Comparison of ENCODE assay signal across 15 mouse cellular contexts in genomic region chr10:117651587-117652377, GRCm38 (mm10). TPM values are rescaled to one million over a fixed set of nuclear protein-coding genes. Genes with fewer than 3 reads are reported as not detected.
DNase-seq lines count a peak whose midpoint lies in the region; ATAC-seq and TF ChIP-seq lines count a peak whose summit lies in the region.
"Had no signal": no experiment of that assay in that cellular context is flagged by ENCODE, and none has a peak within 500 bp of the region (broad histone marks: within the 10 kb centered on the region; RNA-seq: fewer than 3 reads in every experiment).

No protein-coding gene starts in this region.

- H3K9ac ChIP-seq in hindbrain, postnatal 0 days (replicated peaks; ENCODE audit: low read length) = no peak overlapping the region
- H3K9ac ChIP-seq: limb, embryonic 12.5 days; neural tube, embryonic 13.5 days had no signal

- H3K4me2 ChIP-seq in hindbrain, postnatal 0 days (ENCODE audit: low read depth, low read length) = no peak overlapping the region
- H3K4me2 ChIP-seq: limb, embryonic 12.5 days; neural tube, embryonic 13.5 days had no signal

- no peaks in the 10 kb centered on the region for H3K9me3 ChIP-seq in hindbrain, postnatal 0 days (ENCODE audit: low read length)
- no peaks in the 10 kb centered on the region for H3K9me3 ChIP-seq in hindbrain, embryonic 10.5 days
- H3K9me3 ChIP-seq: heart, embryonic 10.5 days; limb, embryonic 12.5 days; neural tube, embryonic 13.5 days had no signal

- no peak overlapping the region for H3K27ac ChIP-seq in hindbrain, postnatal 0 days
- H3K27ac ChIP-seq in hindbrain, embryonic 10.5 days = no peak overlapping the region
- H3K27ac ChIP-seq: heart, embryonic 10.5 days; limb, embryonic 12.5 days; macrophage; neural tube, embryonic 13.5 days had no signal

- H3K36me3 ChIP-seq in hindbrain, postnatal 0 days (ENCODE audit: insufficient read depth, low read length) = no peaks in the 10 kb centered on the region
- no peaks in the 10 kb centered on the region for H3K36me3 ChIP-seq in hindbrain, embryonic 10.5 days
- H3K36me3 ChIP-seq: heart, embryonic 10.5 days; limb, embryonic 12.5 days; neural tube, embryonic 13.5 days had no signal

- ATAC-seq in hindbrain, postnatal 0 days = peak; percentile 68; the same call in 1 of the 2 replicates
- peak; percentile 40 for ATAC-seq in CD4-positive, CD25-positive, alpha-beta regulatory T cell, adult 4 months
- ATAC-seq: midbrain, embryonic 16.5 days had no signal

- 52% methylated on average over 10 of the region's 10 CpGs for WGBS in hindbrain, postnatal 0 days
- 81% methylated on average over 10 of the region's 10 CpGs for WGBS in hindbrain, embryonic 10.5 days

- no peak for DNase-seq in hindbrain, postnatal 0 days (ENCODE audit: low spot score)
- DNase-seq in hindbrain, embryonic 10.5 days (ENCODE audit: low spot score) = no peak
- peak; percentile 75 for DNase-seq in induced T-regulatory cell, adult 2 months (ENCODE audit: low read depth)
- peak; percentile 77 for DNase-seq in thymus, postnatal 0 days (ENCODE audit: low spot score)
- DNase-seq in adrenal gland, postnatal 25 days = no peak
- no peak for DNase-seq in urinary bladder, postnatal 4 days (ENCODE audit: low spot score in 2 of 2)
- DNase-seq in adrenal gland, adult 18-20 months (ENCODE audit: low spot score in 2 of 2) = no peak
- DNase-seq: cerebellum, adult 18-20 months; kidney, adult 2 months had no signal

- H3K27me3 ChIP-seq in hindbrain, postnatal 0 days (ENCODE audit: insufficient read depth, low read length) = no peaks in the 10 kb centered on the region
- no peaks in the 10 kb centered on the region for H3K27me3 ChIP-seq in hindbrain, embryonic 10.5 days (ENCODE audit: insufficient read depth, poor library complexity, severe bottlenecking)
- H3K27me3 ChIP-seq: limb, embryonic 12.5 days; neural tube, embryonic 13.5 days had no signal

- no peak for TF ChIP-seq CTCF in hindbrain, postnatal 0 days (IDR thresholded peaks at IDR 0.05; ENCODE audit: low read depth)

- no peak overlapping the region for H3K4me3 ChIP-seq in hindbrain, postnatal 0 days (ENCODE audit: low read length)
- no peak overlapping the region for H3K4me3 ChIP-seq in hindbrain, embryonic 10.5 days
- H3K4me3 ChIP-seq: heart, embryonic 10.5 days; limb, embryonic 12.5 days; neural tube, embryonic 13.5 days had no signal

- no peaks in the 10 kb centered on the region for H3K4me1 ChIP-seq in hindbrain, postnatal 0 days (ENCODE audit: insufficient read depth, low read length)
- peaks cover 9% of the 10 kb centered on the region for H3K4me1 ChIP-seq in hindbrain, embryonic 10.5 days (replicated peaks)
- H3K4me1 ChIP-seq: heart, embryonic 10.5 days had no signal

RNA-seq across cellular contexts. Expression of gene Cpm, which starts 22.5 kb away (rescaled TPM):
- 0.75 and 2.4 TPM in 2 replicates for total RNA-seq in hindbrain, postnatal 0 days (2014; rRNA removed)
- polyA plus RNA-seq in hindbrain, postnatal 0 days (2015; fragmentation: Nextera tagmentation; extraction: Ambion mirVana) = 2.3 and 3.1 TPM in 2 replicates
- polyA plus RNA-seq in hindbrain, embryonic 10.5 days (2016; fragmentation: Nextera tagmentation; extraction: Ambion mirVana) = 5.9 and 6.0 TPM in 2 replicates
- 10 to 100 TPM; 26.0 to 26.2 TPM for polyA plus RNA-seq in CD4-positive, CD25-positive, alpha-beta regulatory T cell, adult 4 months (2017; shearing (Covaris generic))
- polyA plus RNA-seq in thymus, postnatal 0 days (2015; fragmentation: Nextera tagmentation; extraction: Ambion mirVana) = 3.0 and 3.5 TPM in 2 replicates
- total RNA-seq in adrenal gland, postnatal 25 days (2021) = 26.0 and 27.0 TPM in 2 replicates
- 10 to 100 TPM; 20.3 to 33.2 TPM for total RNA-seq in adrenal gland, adult 18-20 months (2021)

RNA-seq across cellular contexts. Expression of gene Mdm2, which starts 58.8 kb away (rescaled TPM):
- total RNA-seq in hindbrain, postnatal 0 days (2014; rRNA removed) = 28.9 and 47.8 TPM in 2 replicates
- 24.6 and 26.7 TPM in 2 replicates for polyA plus RNA-seq in hindbrain, postnatal 0 days (2015; fragmentation: Nextera tagmentation; extraction: Ambion mirVana)
- 63.4 and 67.5 TPM in 2 replicates for polyA plus RNA-seq in hindbrain, embryonic 10.5 days (2016; fragmentation: Nextera tagmentation; extraction: Ambion mirVana)
- polyA plus RNA-seq in CD4-positive, CD25-positive, alpha-beta regulatory T cell, adult 4 months (2017; shearing (Covaris generic)) = 10 to 100 TPM; 47.3 to 54.7 TPM
- polyA plus RNA-seq in thymus, postnatal 0 days (2015; fragmentation: Nextera tagmentation; extraction: Ambion mirVana) = 35.5 and 44.6 TPM in 2 replicates
- 50.3 and 61.9 TPM in 2 replicates for total RNA-seq in adrenal gland, postnatal 25 days (2021)
- 10 to 100 TPM; 48.2 to 54.8 TPM for total RNA-seq in adrenal gland, adult 18-20 months (2021)

Comparison
In these comparisons a context has a peak if more than half of its experiments do, and no peak if none do; other contexts are left out.
1. DNase-seq: peak in induced T-regulatory cell, adult 2 months (single experiment) and thymus, postnatal 0 days (single experiment); none in hindbrain, postnatal 0 days (single experiment), hindbrain, embryonic 10.5 days (single experiment), adrenal gland, postnatal 25 days (single experiment), urinary bladder, postnatal 4 days (0 of 2) and adrenal gland, adult 18-20 months (0 of 2).